Comparison of ENCODE assay signal across 8 mouse cellular contexts in the genomic region with DNA sequence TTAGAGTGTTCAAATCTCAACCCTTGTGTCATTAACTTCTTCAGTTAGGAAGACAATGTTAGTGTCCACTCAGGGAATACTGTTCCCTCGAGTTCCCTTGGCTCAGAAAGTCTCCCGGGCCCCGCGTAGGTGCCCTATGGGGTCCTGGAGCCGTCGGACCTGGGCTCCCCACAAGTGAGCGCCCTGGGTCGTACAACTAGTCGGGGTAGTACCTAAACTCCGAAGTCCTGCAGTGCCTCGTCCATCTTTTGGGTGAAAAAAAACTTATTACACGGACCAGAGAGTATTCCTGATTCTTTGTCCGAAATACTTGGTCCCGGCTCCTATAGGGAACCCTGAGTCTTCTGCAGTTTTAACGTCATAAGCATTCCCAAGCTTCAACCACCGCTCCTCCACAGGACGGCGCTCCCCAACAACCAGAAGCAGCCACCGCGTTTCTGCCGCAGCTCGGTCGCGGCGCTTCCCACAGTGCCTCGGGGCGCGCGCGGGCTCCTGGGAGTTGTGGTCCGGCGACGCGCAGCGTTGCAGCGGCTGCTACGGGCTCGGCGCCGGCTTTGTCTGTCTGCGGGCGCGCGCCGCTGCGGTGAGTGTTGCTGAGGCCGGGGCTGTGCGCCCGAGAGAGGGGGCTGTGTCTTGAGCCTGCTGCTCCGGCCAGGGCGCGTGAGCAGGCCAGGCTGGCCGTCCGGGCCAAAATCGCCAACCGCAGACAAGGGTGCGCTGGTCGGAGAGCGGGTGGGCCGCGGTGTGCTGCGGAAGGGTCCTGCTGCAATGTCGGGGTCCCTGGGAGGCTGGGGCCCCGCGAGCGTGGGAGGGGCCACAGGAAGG. TPM values are rescaled to one million over a fixed set of nuclear protein-coding genes. Genes with fewer than 3 reads are reported as not detected.
A peak's percentile ranks its signal among the peaks of the same experiment; 100 is the strongest.
DNase-seq lines count a peak whose midpoint lies in the region; ATAC-seq lines count a peak whose summit lies in the region.

A gene (plus strand): TSS at position 495 of the 825 bp plus-strand sequence.

- peak; percentile 94 for DNase-seq in adipocyte (ENCODE audit: low spot score)
- peak; percentile 98 for DNase-seq in embryo, embryonic 10 days (ENCODE audit: low spot score)
- DNase-seq in gastrocnemius, postnatal 10 days, result peak; percentile 92
- DNase-seq in induced T-regulatory cell, adult 2 months (ENCODE audit: low read depth), result peak; percentile 89
- peak; percentile 77 to 93 for DNase-seq in left cerebral cortex, adult 9 months (ENCODE audit: low spot score in 2 of 2)
- DNase-seq in right cerebral cortex, postnatal 25 days, result peak; percentile 95
- DNase-seq in urinary bladder, postnatal 4 days (ENCODE audit: low spot score in 2 of 2), result peak; percentile 89 to 92

- ATAC-seq in megakaryocyte progenitor cell, adult 5-6 weeks (replicated peaks; ENCODE audit: poor library complexity), result peak; percentile 93

RNA-seq across cellular contexts. Expression of the gene that starts here (rescaled TPM):
- 10 to 100 TPM; 31.8 to 32.9 TPM for total RNA-seq in gastrocnemius, postnatal 10 days (2021)
- 35.4 and 39.7 TPM in 2 replicates for total RNA-seq in megakaryocyte progenitor cell, adult 5-6 weeks (2015)
- 27.8 and 28.1 TPM in 2 replicates for total RNA-seq in megakaryocyte progenitor cell, adult 5-6 weeks (2017)

Comparison
In these comparisons a context has a peak if more than half of its experiments do, and no peak if none do; other contexts are left out.
1. Peak in every context shown above with its lines: DNase-seq and ATAC-seq.